ENCODE assay signal across 8 mouse cellular contexts in genomic region chr4:119460296-119460695, GRCm38 (mm10). TPM values are rescaled to one million over a fixed set of nuclear protein-coding genes. Genes with fewer than 3 reads are reported as not detected.
DNase-seq lines count a peak whose midpoint lies in the region; ATAC-seq and TF ChIP-seq lines count a peak whose summit lies in the region.

No protein-coding gene starts in this region.

- H3K4me2 ChIP-seq in embryonic facial prominence, embryonic 13.5 days = no peak overlapping the region
- H3K4me2 ChIP-seq in midbrain, embryonic 14.5 days (ENCODE audit: low read length) = no peak overlapping the region

- DNase-seq in frontal cortex, postnatal 14 days (ENCODE audit: low spot score in 2 of 2) = peak; percentile 37 to 39
- no peak for DNase-seq in frontal cortex, postnatal 36 days (ENCODE audit: low spot score in 2 of 2)
- peak; percentile 18 to 52 for DNase-seq in spleen, postnatal 10 days (ENCODE audit: low spot score in 2 of 2)
- DNase-seq in spleen, adult 18-20 months = no peak
- peak; percentile 56 for DNase-seq in kidney, adult 2 months
- DNase-seq in midbrain, embryonic 14.5 days = peak; percentile 64
- DNase-seq in ovary, postnatal 10 days (ENCODE audit: low spot score) = no peak

- peaks cover 30% of the 10 kb centered on the region for H3K4me1 ChIP-seq in embryonic facial prominence, embryonic 13.5 days
- H3K4me1 ChIP-seq in kidney, adult 2 months (ENCODE audit: control insufficient read depth, insufficient read depth, low read length) = no peaks in the 10 kb centered on the region
- H3K4me1 ChIP-seq in midbrain, embryonic 14.5 days (ENCODE audit: control insufficient read depth, insufficient read depth, low read length) = peaks cover 23% of the 10 kb centered on the region

- no peak for ATAC-seq in embryonic facial prominence, embryonic 13.5 days (ENCODE audit: insufficient number of reproducible peaks, insufficient read depth, low FRiP score, low TSS enrichment, low read depth)
- 0 out of 2 replicates have a peak, but pooled peaks have one; percentile 1 for ATAC-seq in midbrain, embryonic 14.5 days (ENCODE audit: low FRiP score, low TSS enrichment)

- no peaks in the 10 kb centered on the region for H3K27me3 ChIP-seq in embryonic facial prominence, embryonic 13.5 days
- no peaks in the 10 kb centered on the region for H3K27me3 ChIP-seq in kidney, adult 2 months (replicated peaks; ENCODE audit: control insufficient read depth, insufficient read depth, low read length)
- no peaks in the 10 kb centered on the region for H3K27me3 ChIP-seq in midbrain, embryonic 14.5 days (ENCODE audit: control insufficient read depth, insufficient read depth, low read length)

- H3K9me3 ChIP-seq in embryonic facial prominence, embryonic 13.5 days = no peaks in the 10 kb centered on the region
- no peaks in the 10 kb centered on the region for H3K9me3 ChIP-seq in midbrain, embryonic 14.5 days (ENCODE audit: control insufficient read depth, low read length)

- H3K27ac ChIP-seq in embryonic facial prominence, embryonic 13.5 days = 0 out of 2 replicates have a peak overlapping the region, but pooled peaks have one; percentile 4
- no peak overlapping the region for H3K27ac ChIP-seq in kidney, adult 2 months (ENCODE audit: insufficient read depth, low read depth, low read length)
- H3K27ac ChIP-seq in midbrain, embryonic 14.5 days (replicated peaks; ENCODE audit: low read depth, low read length) = peak overlapping the region; percentile 84

- TF ChIP-seq CTCF in kidney, adult 2 months (conservative IDR thresholded peaks at IDR 0.05; ENCODE audit: insufficient read depth, insufficient read length, low read depth, low read length) = peak; percentile 33

- 62% methylated on average over 5 of the region's 5 CpGs for WGBS in embryonic facial prominence, embryonic 13.5 days
- 70% methylated on average over 5 of the region's 5 CpGs for WGBS in kidney, adult 2 months
- WGBS in midbrain, embryonic 14.5 days = 63% methylated on average over 5 of the region's 5 CpGs

- no peaks in the 10 kb centered on the region for H3K36me3 ChIP-seq in embryonic facial prominence, embryonic 13.5 days
- H3K36me3 ChIP-seq in kidney, adult 2 months (ENCODE audit: control insufficient read depth, insufficient read depth, low read length) = no peaks in the 10 kb centered on the region
- no peaks in the 10 kb centered on the region for H3K36me3 ChIP-seq in midbrain, embryonic 14.5 days (ENCODE audit: control insufficient read depth, insufficient read depth, low read length)

- TF ChIP-seq POLR2A in kidney, adult 2 months (IDR thresholded peaks at IDR 0.05; ENCODE audit: low read depth, low read length) = no peak

- no peak overlapping the region for H3K4me3 ChIP-seq in embryonic facial prominence, embryonic 13.5 days
- no peak overlapping the region for H3K4me3 ChIP-seq in kidney, adult 2 months (ENCODE audit: insufficient read depth, low read depth, low read length)
- no peak overlapping the region for H3K4me3 ChIP-seq in midbrain, embryonic 14.5 days (replicated peaks; ENCODE audit: low read depth, low read length)

- no peak overlapping the region for H3K9ac ChIP-seq in embryonic facial prominence, embryonic 13.5 days
- no peak overlapping the region; the same call in 1 of the 2 replicates for H3K9ac ChIP-seq in midbrain, embryonic 14.5 days (replicated peaks; ENCODE audit: low read length)

RNA-seq across cellular contexts. Expression of gene Rimkla, which starts 32.1 kb away (rescaled TPM):
- polyA plus RNA-seq in embryonic facial prominence, embryonic 13.5 days (2015; fragmentation: Nextera tagmentation; extraction: Ambion mirVana) = 0.61 and 1.2 TPM in 2 replicates
- polyA plus RNA-seq in kidney, adult 2 months (2012; rRNA removed) = 0.52 and 0.58 TPM in 2 replicates
- 22.9 and 26.2 TPM in 2 replicates for polyA plus RNA-seq in midbrain, embryonic 14.5 days (2014; fragmentation: Nextera tagmentation; extraction: Ambion mirVana)

RNA-seq across cellular contexts. Expression of gene Zmynd12, which starts 37.7 kb away (rescaled TPM):
- 0.63 TPM in 1 of 2 replicates, not detected in the other for polyA plus RNA-seq in embryonic facial prominence, embryonic 13.5 days (2015; fragmentation: Nextera tagmentation; extraction: Ambion mirVana)
- 1.9 and 3.5 TPM in 2 replicates for polyA plus RNA-seq in kidney, adult 2 months (2012; rRNA removed)
- polyA plus RNA-seq in midbrain, embryonic 14.5 days (2014; fragmentation: Nextera tagmentation; extraction: Ambion mirVana) = 0.30 and 0.45 TPM in 2 replicates

RNA-seq across cellular contexts. Expression of gene Ppcs, which starts 38.1 kb away (rescaled TPM):
- polyA plus RNA-seq in embryonic facial prominence, embryonic 13.5 days (2015; fragmentation: Nextera tagmentation; extraction: Ambion mirVana) = 28.3 and 32.2 TPM in 2 replicates
- 27.8 and 28.5 TPM in 2 replicates for polyA plus RNA-seq in kidney, adult 2 months (2012; rRNA removed)
- 20.9 and 24.5 TPM in 2 replicates for polyA plus RNA-seq in midbrain, embryonic 14.5 days (2014; fragmentation: Nextera tagmentation; extraction: Ambion mirVana)

RNA-seq across cellular contexts. Expression of gene Ccdc30, which starts 45.0 kb away (rescaled TPM):
- 5.0 and 6.4 TPM in 2 replicates for polyA plus RNA-seq in embryonic facial prominence, embryonic 13.5 days (2015; fragmentation: Nextera tagmentation; extraction: Ambion mirVana)
- polyA plus RNA-seq in kidney, adult 2 months (2012; rRNA removed) = 2.0 and 2.9 TPM in 2 replicates
- 19.3 and 20.6 TPM in 2 replicates for polyA plus RNA-seq in midbrain, embryonic 14.5 days (2014; fragmentation: Nextera tagmentation; extraction: Ambion mirVana)

Comparison
In these comparisons a context has a peak if more than half of its experiments do, and no peak if none do; other contexts are left out.
1. DNase-seq: peak in frontal cortex, postnatal 14 days (2 of 2), spleen, postnatal 10 days (2 of 2), kidney, adult 2 months (single experiment) and midbrain, embryonic 14.5 days (single experiment); none in frontal cortex, postnatal 36 days (0 of 2), spleen, adult 18-20 months (0 of 2) and ovary, postnatal 10 days (single experiment).
2. RNA of gene Rimkla, which starts 32.1 kb away (polyA plus RNA-seq): 22.9 to 26.2 TPM in midbrain, embryonic 14.5 days; 0.61 to 1.2 TPM in embryonic facial prominence, embryonic 13.5 days and 0.52 to 0.58 TPM in kidney, adult 2 months; every median in the first group is over 10 times any median in the second.